Mouse (Mus musculus) heart, embryonic 12.5 days (tissue): ENCODE data around the gene Proz. TPM values are rescaled to one million over a fixed set of nuclear protein-coding genes. Genes with fewer than 3 reads are reported as not detected.
A peak's percentile ranks its signal among the peaks of the same experiment; 100 is the strongest.

Experiments used
- ATAC-seq: fragments of 200-750 bp; cut with Nextera tagmentation; 2 replicates; pipeline ENCODE4 v1.8.0; 2017; ENCODE audit warnings: moderate TSS enrichment, moderate library complexity; ENCODE audit not compliant: insufficient number of reproducible peaks, low FRiP score
- H3K27ac ChIP-seq: fragments of 300-500 bp; sonication (generic); 2 replicates; pipeline ENCODE4 v1.5.1; 2016; ENCODE audit warnings: mild to moderate bottlenecking, moderate library complexity; ENCODE audit not compliant: poor library complexity, severe bottlenecking
- H3K27me3 ChIP-seq: fragments of 300-500 bp; sonication (generic); replicated peaks from 2 replicates; pipeline ENCODE4 v1.6.1; 2016; ENCODE audit warnings: mild to moderate bottlenecking, moderate library complexity
- H3K36me3 ChIP-seq: fragments of 300-500 bp; sonication (generic); 2 replicates; pipeline ENCODE4 v1.6.1; 2016; ENCODE audit warnings: mild to moderate bottlenecking, moderate library complexity
- H3K4me1 ChIP-seq: fragments of 300-500 bp; sonication (generic); replicated peaks from 2 replicates; pipeline ENCODE4 v1.6.1; 2016; ENCODE audit warnings: mild to moderate bottlenecking
- H3K4me2 ChIP-seq: fragments of 300-500 bp; sonication (generic); 2 replicates; pipeline ENCODE4 v1.6.1; 2016; ENCODE audit warnings: mild to moderate bottlenecking, moderate library complexity
- H3K4me3 ChIP-seq: fragments of 300-500 bp; sonication (generic); 2 replicates; pipeline ENCODE4 v1.5.1; 2016; ENCODE audit warnings: mild to moderate bottlenecking
- H3K9ac ChIP-seq: fragments of 300-500 bp; sonication (generic); 2 replicates; pipeline ENCODE4 v1.6.1; 2016; ENCODE audit warnings: mild to moderate bottlenecking, moderate library complexity
- H3K9me3 ChIP-seq: fragments of 300-500 bp; sonication (generic); replicated peaks from 2 replicates; pipeline ENCODE4 v1.6.1; 2016; ENCODE audit warnings: mild to moderate bottlenecking, moderate library complexity
- WGBS: fragments of 180-500 bp; shearing (Covaris S2); methylation state at CpG from one replicate; pipeline ENCODE4 v1.1.7; 2016; 5-methylcytosine and 5-hydroxymethylcytosine counted together
- polyA plus RNA-seq: library from polyadenylated mRNA; unstranded; fragments of >200 nt; fragmentation: Nextera tagmentation; extraction: Ambion mirVana; gene quantifications from 2 replicates; pipeline ENCODE4 v1.2.1, GENCODE M21; 2016

Proz gene
- 0.39 and 0.92 TPM in 2 replicates for polyA plus RNA-seq

DNA sequence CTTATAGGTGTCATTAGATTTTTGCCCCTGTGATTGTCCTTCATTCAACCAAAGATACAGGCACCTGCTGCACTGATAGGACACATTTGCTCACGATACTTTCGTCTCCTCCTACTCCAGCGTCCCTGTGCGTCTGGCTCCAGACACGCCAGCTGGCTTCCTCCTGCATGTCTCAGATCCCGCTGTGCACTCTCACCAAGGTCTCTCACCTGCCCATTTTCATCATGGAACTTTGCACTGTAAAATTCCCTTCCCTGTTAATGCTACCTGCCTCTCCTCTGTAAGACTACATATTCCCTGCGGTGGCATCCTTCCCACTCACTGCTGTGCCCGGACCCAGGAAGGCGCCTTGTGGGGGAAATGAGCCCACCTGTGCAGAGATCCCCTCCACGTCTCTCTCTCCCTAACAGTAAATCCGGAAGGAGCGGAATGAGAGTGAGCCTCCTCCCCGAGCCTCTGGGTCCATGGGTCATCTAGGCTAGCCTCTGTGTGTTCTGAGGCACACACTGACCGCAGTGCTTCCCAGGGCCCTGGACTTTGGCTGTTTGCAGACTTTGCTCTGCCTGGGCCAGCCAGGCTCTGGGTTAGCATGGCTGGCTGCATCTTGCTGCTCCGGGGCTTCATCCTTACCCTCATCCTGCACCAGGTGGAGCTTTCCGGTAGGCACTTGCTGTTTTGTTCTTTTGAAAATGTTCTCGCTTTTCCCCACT is at the start of gene Proz:
Gene Proz (plus strand): TSS at position 474 of the 710 bp plus-strand sequence.
- no peak within 1 kb of the TSS for H3K4me3 ChIP-seq
- no peaks in the 10 kb centered on the region for H3K4me1 ChIP-seq
- H3K4me2 ChIP-seq = no peak within 1 kb of the TSS
- H3K27ac ChIP-seq = no peak within 1 kb of the TSS
- H3K27me3 ChIP-seq = peaks cover 8% of the 10 kb centered on the region; the same call in 1 of the 2 replicates
- no peaks in the 10 kb centered on the region for H3K9me3 ChIP-seq
- no peak within 1 kb of the TSS for H3K9ac ChIP-seq
- no peaks in the 10 kb centered on the region for H3K36me3 ChIP-seq
- WGBS = 72% methylated on average over 17 of the region's 17 CpGs
- no peak for ATAC-seq

DNA sequence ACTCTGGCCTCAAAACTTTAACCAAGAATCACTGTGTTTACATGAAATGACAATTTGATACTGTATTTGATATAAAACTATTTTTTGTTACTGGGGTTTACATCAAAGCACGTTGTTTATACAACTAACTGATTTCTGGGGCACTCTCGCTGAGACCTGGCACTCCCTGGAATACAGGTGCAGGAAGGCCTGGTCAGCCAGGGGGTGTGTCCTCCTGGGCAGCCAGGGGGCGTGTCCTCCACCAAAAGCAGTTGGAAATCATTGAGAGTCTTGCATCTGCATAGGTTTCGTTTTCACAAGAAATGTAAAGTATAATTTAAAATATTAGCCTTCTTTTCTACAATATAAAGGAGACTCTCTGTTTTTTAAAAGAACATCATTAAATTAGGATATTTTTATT is 41.2 kb upstream of the Proz start:
- no peak overlapping the region for H3K4me3 ChIP-seq
- H3K36me3 ChIP-seq = no peaks in the 10 kb centered on the region
- no peak for ATAC-seq
- H3K4me1 ChIP-seq = 0 out of 2 replicates have a peak, but pooled peaks cover 3% of the 10 kb centered on the region
- H3K9ac ChIP-seq = no peak overlapping the region
- 56% methylated on average over 4 of the region's 4 CpGs for WGBS
- no peaks in the 10 kb centered on the region for H3K27me3 ChIP-seq
- H3K9me3 ChIP-seq = no peaks in the 10 kb centered on the region
- no peak overlapping the region for H3K27ac ChIP-seq
- no peak overlapping the region for H3K4me2 ChIP-seq

DNA sequence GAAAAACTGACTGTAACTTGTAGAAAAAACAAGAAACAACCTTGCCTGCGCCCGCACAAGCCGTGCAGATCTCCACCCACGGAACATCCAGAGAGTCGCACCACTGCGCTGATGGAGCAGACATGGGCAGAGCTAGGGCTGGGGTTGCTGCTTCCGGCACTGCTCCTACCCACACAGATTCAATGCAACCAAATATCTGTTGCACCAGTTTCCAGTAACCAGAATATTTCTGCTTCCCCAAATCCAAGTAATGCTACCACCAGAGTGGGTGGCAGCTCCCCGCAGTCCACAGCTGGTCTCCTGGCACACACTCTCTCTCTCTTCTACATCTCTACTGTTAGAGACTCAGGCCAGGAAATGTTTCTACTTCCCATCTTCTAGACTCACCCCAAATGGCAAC is 38.9 kb upstream of the Proz start:
- H3K4me1 ChIP-seq = no peaks in the 10 kb centered on the region
- WGBS = 88% methylated on average over 8 of the region's 8 CpGs
- no peak for ATAC-seq

DNA sequence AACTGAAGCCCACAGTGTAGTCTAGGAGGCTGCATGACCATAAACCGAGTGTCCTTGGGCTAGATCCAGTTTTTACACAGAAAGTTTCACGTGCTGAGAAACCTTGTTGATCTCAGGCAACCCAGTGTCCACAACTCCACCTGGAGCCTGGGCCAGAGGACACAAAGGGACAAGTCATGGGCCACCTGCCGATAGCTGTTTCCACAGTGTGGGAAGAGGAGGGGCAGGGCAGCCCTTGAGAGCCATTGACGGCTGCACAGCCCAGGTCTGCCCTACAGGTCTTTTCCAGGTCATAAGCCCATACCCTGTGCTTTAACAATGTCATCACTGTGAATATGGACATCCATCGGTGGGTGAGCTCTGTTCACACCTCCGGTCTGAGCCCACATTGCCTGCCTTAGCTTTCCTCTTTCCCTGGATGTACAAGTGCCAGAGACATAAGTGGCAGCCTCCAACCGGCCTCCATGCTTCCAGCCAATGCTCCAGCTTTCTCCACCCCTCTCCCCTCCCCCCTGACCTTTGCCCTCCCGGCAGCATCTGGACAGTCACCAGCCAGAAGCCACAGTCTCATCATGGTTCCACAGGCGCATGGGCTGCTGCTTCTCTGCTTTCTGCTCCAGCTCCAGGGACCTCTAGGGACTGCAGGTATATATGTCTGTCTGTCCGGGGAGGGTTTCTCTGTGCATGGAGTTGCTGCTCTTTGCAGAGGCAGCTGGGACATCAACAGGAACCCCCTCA is 35.1 kb upstream of the Proz start, which contains the start of gene F7:
Gene F7 (plus strand): TSS at position 548 of the 738 bp plus-strand sequence.
- Histone ChIP-seq H3K9me3 (no peaks in the 10 kb centered on the region), H3K36me3 (no peaks in the 10 kb centered on the region), H3K9ac (no peak within 1 kb of the TSS), H3K4me3 (no peak within 1 kb of the TSS), H3K27me3 (no peaks in the 10 kb centered on the region), H3K4me2 (no peak within 1 kb of the TSS), H3K4me1 (no peaks in the 10 kb centered on the region), H3K27ac (no peak within 1 kb of the TSS)
- 64% methylated on average over 10 of the region's 10 CpGs for WGBS
- ATAC-seq = no peak

More for the DNA sequence above, 38.9 kb upstream of the Proz start:
- Histone ChIP-seq H3K36me3 (no peaks in the 10 kb centered on the region), H3K4me3 (no peak overlapping the region), H3K4me2 (no peak overlapping the region), H3K27me3 (no peaks in the 10 kb centered on the region), H3K9ac (no peak overlapping the region), H3K27ac (no peak overlapping the region), H3K9me3 (no peaks in the 10 kb centered on the region)

DNA sequence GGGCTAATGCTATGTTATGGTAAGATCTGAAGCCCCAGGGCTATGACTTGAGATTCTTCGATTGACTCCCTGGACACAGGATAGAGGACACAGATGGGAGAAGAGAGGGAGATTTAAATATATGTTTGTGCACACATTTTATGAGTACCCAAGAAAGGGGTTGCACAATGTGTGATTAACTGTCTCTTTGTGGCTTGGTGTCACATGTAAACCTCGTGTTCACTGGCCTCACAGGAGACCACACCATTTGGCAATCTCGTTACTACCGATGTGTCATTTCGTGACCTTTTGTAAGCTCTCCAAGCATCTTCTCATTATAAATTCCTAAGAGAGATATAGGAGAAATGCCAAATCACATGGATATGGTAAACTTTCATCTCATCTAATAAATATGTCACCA is 33.1 kb upstream of the Proz start:
- H3K4me3 ChIP-seq = no peak overlapping the region
- no peak overlapping the region for H3K4me2 ChIP-seq
- ATAC-seq = no peak
- H3K36me3 ChIP-seq = no peaks in the 10 kb centered on the region
- no peaks in the 10 kb centered on the region for H3K27me3 ChIP-seq
- WGBS = 84% methylated on average over 5 of the region's 5 CpGs
- no peak overlapping the region for H3K27ac ChIP-seq
- H3K4me1 ChIP-seq = no peaks in the 10 kb centered on the region
- no peak overlapping the region for H3K9ac ChIP-seq
- no peaks in the 10 kb centered on the region for H3K9me3 ChIP-seq

DNA sequence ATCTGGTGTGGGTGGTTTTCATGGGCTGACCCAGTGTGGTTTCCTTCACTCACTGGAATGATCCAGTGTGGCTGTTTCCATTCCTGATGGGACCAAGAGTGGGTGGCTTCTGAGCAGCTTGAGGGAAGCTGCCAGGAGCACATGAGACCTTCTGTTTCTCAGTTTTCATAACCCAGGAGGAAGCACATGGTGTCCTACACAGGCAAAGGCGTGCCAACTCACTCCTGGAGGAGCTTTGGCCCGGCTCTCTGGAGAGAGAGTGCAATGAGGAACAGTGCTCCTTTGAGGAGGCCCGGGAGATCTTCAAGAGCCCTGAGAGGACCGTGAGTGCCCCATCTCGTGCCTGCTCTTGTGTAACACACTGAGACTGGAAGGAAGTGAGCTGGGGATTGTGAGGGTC is 32.2 kb upstream of the Proz start:
- H3K27me3 ChIP-seq = no peaks in the 10 kb centered on the region
- no peaks in the 10 kb centered on the region for H3K36me3 ChIP-seq
- ATAC-seq = no peak
- H3K27ac ChIP-seq = no peak overlapping the region
- no peaks in the 10 kb centered on the region for H3K4me1 ChIP-seq
- WGBS = 70% methylated on average over 5 of the region's 5 CpGs
- H3K4me3 ChIP-seq = no peak overlapping the region
- no peak overlapping the region for H3K9ac ChIP-seq
- no peak overlapping the region for H3K4me2 ChIP-seq
- H3K9me3 ChIP-seq = no peaks in the 10 kb centered on the region

DNA sequence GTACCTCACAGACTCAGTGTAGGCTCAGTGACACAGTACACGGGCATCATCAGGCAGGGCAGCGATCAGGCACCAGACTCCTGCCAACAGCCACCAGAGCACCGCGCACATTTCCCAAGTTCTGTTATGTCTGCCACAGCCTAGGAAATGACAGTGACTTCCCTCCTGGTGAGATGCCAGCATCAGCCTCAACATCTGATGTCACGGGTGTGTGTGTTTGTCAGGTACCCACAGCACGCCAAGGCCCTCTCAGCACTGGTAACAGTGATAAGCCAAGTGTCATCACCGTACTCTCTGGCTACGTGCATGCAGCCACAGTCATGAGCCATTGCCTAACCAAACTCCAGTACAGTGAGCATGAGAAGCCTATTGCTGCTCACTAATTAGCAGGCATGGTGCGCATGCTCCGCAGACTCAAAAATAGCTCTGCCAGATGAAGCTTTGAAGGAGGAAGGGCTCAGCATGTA is 24.3 kb upstream of the Proz start:
- H3K4me2 ChIP-seq = no peak overlapping the region
- no peaks in the 10 kb centered on the region for H3K36me3 ChIP-seq
- H3K9ac ChIP-seq = no peak overlapping the region
- no peaks in the 10 kb centered on the region for H3K9me3 ChIP-seq
- H3K27me3 ChIP-seq = no peaks in the 10 kb centered on the region
- WGBS = 75% methylated on average over 10 of the region's 10 CpGs
- H3K4me1 ChIP-seq = peaks cover 41% of the 10 kb centered on the region
- H3K27ac ChIP-seq = peak overlapping the region; percentile 49
- H3K4me3 ChIP-seq = no peak overlapping the region
- ATAC-seq = no peak

DNA sequence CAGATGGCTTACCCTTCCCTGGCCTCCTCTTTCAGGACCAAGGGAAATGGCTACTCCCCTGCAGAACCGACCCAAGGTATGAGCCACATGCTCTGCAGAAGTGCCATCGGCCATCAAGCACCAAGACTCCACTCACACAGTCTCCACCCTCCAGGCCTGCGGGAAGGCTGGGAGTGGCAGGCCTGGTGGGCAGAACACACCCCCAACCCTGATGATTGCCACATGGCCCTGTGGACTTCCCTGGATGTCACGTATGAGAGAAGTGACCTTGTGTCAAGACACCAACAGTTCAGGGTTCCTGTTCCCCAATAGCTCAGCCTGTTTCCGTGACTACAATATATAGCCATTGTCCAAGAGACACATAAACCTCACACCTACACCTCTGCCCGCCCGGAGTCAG is 23.7 kb upstream of the Proz start, which contains the start of gene F10:
Gene F10 (plus strand): TSS at position 294 of the 400 bp plus-strand sequence.
- 58% methylated on average over 7 of the region's 7 CpGs for WGBS
- ATAC-seq = no peak
- Histone ChIP-seq H3K4me2 (no peak within 1 kb of the TSS), H3K36me3 (no peaks in the 10 kb centered on the region), H3K27me3 (no peaks in the 10 kb centered on the region), H3K4me3 (no peak within 1 kb of the TSS), H3K4me1 (peaks cover 41% of the 10 kb centered on the region), H3K9ac (no peak within 1 kb of the TSS), H3K27ac (peak within 1 kb of the TSS; percentile 49), H3K9me3 (no peaks in the 10 kb centered on the region)

DNA sequence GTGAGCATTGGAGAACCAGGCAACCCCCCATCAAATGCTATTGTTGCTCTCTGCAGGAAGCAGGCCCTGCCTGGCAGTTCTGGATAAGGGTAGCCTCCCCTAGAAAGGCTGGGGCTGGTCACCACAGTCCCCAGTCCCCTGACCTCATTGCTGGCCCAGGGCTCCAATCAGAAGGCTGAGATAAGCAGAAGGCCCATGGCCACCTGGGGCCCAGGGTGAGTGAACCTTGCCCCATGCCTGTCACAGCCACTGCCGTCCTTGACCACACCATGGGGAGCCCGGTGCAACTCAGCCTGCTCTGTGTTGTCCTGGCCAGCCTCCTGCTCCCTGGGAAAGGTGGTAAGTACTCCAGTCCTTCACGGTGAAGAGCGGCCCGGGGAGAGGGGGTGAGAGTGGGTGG is 23.1 kb upstream of the Proz start:
- no peaks in the 10 kb centered on the region for H3K36me3 ChIP-seq
- H3K4me1 ChIP-seq = peaks cover 41% of the 10 kb centered on the region
- ATAC-seq = peak; percentile 46; the same call in 1 of the 2 replicates

DNA sequence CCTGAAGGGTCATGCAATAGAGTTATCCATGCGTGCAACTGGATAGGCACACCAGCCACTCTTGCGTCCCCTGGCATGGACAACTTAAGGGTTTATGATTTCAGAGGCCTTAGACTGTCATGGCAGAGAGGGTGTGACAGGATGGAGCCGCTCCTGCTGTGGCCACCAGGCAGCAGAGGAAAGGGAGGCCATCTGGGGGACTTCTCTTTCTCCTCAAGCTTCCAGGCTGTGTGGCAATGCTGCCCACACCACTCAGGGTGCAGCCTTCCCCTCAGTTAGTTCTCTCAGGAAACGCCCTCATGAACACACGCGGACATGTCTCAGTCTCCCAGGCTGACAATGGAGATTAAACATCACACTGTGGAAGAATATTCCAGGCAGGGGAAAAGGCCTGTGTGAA is 21.7 kb upstream of the Proz start:
- no peak overlapping the region for H3K27ac ChIP-seq
- no peaks in the 10 kb centered on the region for H3K36me3 ChIP-seq
- no peaks in the 10 kb centered on the region for H3K27me3 ChIP-seq
- H3K4me3 ChIP-seq = no peak overlapping the region
- no peaks in the 10 kb centered on the region for H3K9me3 ChIP-seq
- no peak overlapping the region for H3K4me2 ChIP-seq
- peaks cover 41% of the 10 kb centered on the region for H3K4me1 ChIP-seq
- no peak for ATAC-seq
- 76% methylated on average over 6 of the region's 6 CpGs for WGBS
- H3K9ac ChIP-seq = no peak overlapping the region

More for the DNA sequence above, 23.1 kb upstream of the Proz start:
- Histone ChIP-seq H3K9ac (no peak overlapping the region), H3K4me3 (no peak overlapping the region), H3K27me3 (no peaks in the 10 kb centered on the region), H3K27ac (no peak overlapping the region; the same call in 1 of the 2 replicates), H3K9me3 (no peaks in the 10 kb centered on the region), H3K4me2 (no peak overlapping the region)
- 13% methylated on average over 5 of the region's 5 CpGs for WGBS

DNA sequence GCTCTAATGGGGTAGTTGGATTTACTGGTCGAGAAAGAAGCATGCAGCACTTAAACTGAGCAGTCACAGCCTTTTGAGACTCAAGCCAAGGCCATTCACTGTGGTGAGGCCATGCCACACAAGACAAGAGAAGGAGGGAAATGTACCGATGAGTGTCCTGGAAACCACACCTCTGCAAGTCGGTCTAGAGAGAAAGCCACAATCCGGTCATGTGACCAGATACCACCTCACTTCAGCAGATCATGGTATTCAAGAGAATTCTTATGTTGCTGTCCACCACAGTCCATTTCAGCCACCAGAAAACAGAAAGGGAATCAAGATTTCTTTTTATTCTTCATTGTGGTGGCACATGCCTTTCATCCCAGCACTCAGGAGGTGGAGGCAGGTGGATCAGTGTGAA is 19.3 kb upstream of the Proz start:
- Histone ChIP-seq H3K27me3 (no peaks in the 10 kb centered on the region), H3K36me3 (no peaks in the 10 kb centered on the region), H3K9me3 (no peaks in the 10 kb centered on the region), H3K4me2 (no peak overlapping the region), H3K9ac (no peak overlapping the region), H3K4me1 (peaks cover 26% of the 10 kb centered on the region), H3K27ac (no peak overlapping the region), H3K4me3 (no peak overlapping the region)
- 79% methylated on average over 4 of the region's 4 CpGs for WGBS
- ATAC-seq = no peak
